Mouse (Mus musculus) thymus, adult 2 months (tissue): ENCODE measurements around the gene Daam2.

ENCODE experiments used
- CTCF ChIP-seq: fragments of 200-500 bp; IDR thresholded peaks from 2 replicates; pipeline ENCODE4 v1.5.1; 2012; ENCODE audit warnings: mild to moderate bottlenecking, control low read depth, low read length, moderate library complexity, borderline replicate concordance; ENCODE audit not compliant: control insufficient read depth, poor library complexity, insufficient read depth; ENCODE audit errors: extremely low read depth
- POLR2A ChIP-seq: fragments of 200-500 bp; IDR thresholded peaks from 2 replicates; pipeline ENCODE4 v1.6.1; 2012; ENCODE audit warnings: mild to moderate bottlenecking, low read length, control low read depth, moderate library complexity; ENCODE audit not compliant: control insufficient read depth, poor library complexity, insufficient read depth; ENCODE audit errors: extremely low read depth

DNA sequence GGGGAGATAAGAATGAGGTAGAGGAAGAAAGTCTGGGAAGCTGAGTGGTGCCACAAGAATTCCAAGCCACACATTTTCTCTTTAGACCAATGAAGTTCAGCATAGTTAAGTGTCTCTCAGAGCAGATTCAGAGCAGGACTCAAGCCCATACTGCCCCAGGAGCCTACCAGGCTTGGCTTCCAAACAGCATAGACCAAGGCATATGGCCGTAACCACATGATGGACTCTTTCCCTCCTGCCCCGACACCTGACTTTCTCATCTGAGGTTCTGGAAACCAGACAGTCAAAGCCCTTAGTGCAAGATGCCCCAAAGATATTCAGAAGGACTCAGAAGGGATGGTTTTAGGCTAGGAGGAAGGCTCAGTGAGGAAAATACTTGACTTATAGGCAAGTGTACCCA, 19.6 kb downstream of the Daam2 start:
- TF ChIP-seq CTCF, result no peak
- no peak for TF ChIP-seq POLR2A
